Mouse (Mus musculus) liver, postnatal 0 days (tissue): ENCODE data around the gene 1700013F07Rik.

Source experiments
- CTCF ChIP-seq: sonication (generic); IDR thresholded peaks from 2 replicates; pipeline ENCODE4 v1.5.1; 2016; ENCODE audit warnings: antibody characterized with exemption, low read depth
- EP300 ChIP-seq: IDR thresholded peaks from 2 replicates; pipeline ENCODE4 v1.6.1; 2016; ENCODE audit warnings: antibody characterized with exemption, low read depth, mild to moderate bottlenecking

GRCm38 (mm10) chr3:108584580-108584979 lies 50.6 kb downstream of the 1700013F07Rik start:
- TF ChIP-seq CTCF (no peak), EP300 (no peak)
